Mouse (Mus musculus): ENCODE results near the gene Zfp819. TPM values are rescaled to one million over a fixed set of nuclear protein-coding genes. Genes with fewer than 3 reads are reported as not detected.

Zfp819 gene
- polyA plus RNA-seq (2012; ENCODE audit: insufficient read depth, insufficient read length, missing spikeins) = not detected in 2 replicates

- no peak for TF ChIP-seq POLR2A (IDR thresholded peaks at IDR 0.05; ENCODE audit: borderline replicate concordance, low read depth, low read length)
- no peak for TF ChIP-seq CTCF (IDR thresholded peaks at IDR 0.05; ENCODE audit: low read depth, low read length)
- Histone ChIP-seq H3K4me1 (ENCODE audit: control insufficient read depth, insufficient read depth, low read length) (peaks cover 27% of the 10 kb centered on the region), H3K27ac (ENCODE audit: insufficient read depth, low read depth, low read length) (no peak within 1 kb of the TSS), H3K4me3 (ENCODE audit: insufficient read depth, low read length) (peak within 1 kb of the TSS; percentile 21)
These were observed at the start of gene Zfp819 for GRCm38 (mm10) chr7:43606896-43607742. Gene Zfp819 (plus strand): TSS chr7:43607169.

- Histone ChIP-seq H3K4me1 (ENCODE audit: control insufficient read depth, insufficient read depth, low read length) (peaks cover 20% of the 10 kb centered on the region), H3K4me3 (ENCODE audit: insufficient read depth, low read length) (peak within 1 kb of the TSS; percentile 78), H3K27ac (ENCODE audit: insufficient read depth, low read depth, low read length) (peak within 1 kb of the TSS; percentile 91)
- TF ChIP-seq CTCF (IDR thresholded peaks at IDR 0.05; ENCODE audit: low read depth, low read length) (no peak), POLR2A (IDR thresholded peaks at IDR 0.05; ENCODE audit: borderline replicate concordance, low read depth, low read length) (no peak)
These were observed 44.8 kb upstream of the Zfp819 start, which contains the start of gene Zfp658 for GRCm38 (mm10) chr7:43562006-43562633. Gene Zfp658 (plus strand): TSS chr7:43562256.

GRCm38 (mm10) chr7:43562651-43563070, 44.3 kb upstream of the Zfp819 start:
- TF ChIP-seq CTCF (IDR thresholded peaks at IDR 0.05; ENCODE audit: low read depth, low read length) (no peak), POLR2A (IDR thresholded peaks at IDR 0.05; ENCODE audit: borderline replicate concordance, low read depth, low read length) (no peak)
- peak overlapping the region; percentile 91 for H3K27ac ChIP-seq (ENCODE audit: insufficient read depth, low read depth, low read length)

GRCm38 (mm10) chr7:43563300-43563699, 43.7 kb upstream of the Zfp819 start:
- H3K4me3 ChIP-seq (ENCODE audit: insufficient read depth, low read length) = peak overlapping the region; percentile 78
- no peak for TF ChIP-seq POLR2A (IDR thresholded peaks at IDR 0.05; ENCODE audit: borderline replicate concordance, low read depth, low read length)
- no peak for TF ChIP-seq CTCF (IDR thresholded peaks at IDR 0.05; ENCODE audit: low read depth, low read length)
- H3K27ac ChIP-seq (ENCODE audit: insufficient read depth, low read depth, low read length) = peak overlapping the region; percentile 91
- peaks cover 20% of the 10 kb centered on the region for H3K4me1 ChIP-seq (ENCODE audit: control insufficient read depth, insufficient read depth, low read length)

More at GRCm38 (mm10) chr7:43562651-43563070, 44.3 kb upstream of the Zfp819 start:
- H3K4me1 ChIP-seq (ENCODE audit: control insufficient read depth, insufficient read depth, low read length) = peaks cover 20% of the 10 kb centered on the region
- H3K4me3 ChIP-seq (ENCODE audit: insufficient read depth, low read length) = peak overlapping the region; percentile 78

GRCm38 (mm10) chr7:43571216-43571615, 35.8 kb upstream of the Zfp819 start:
- Histone ChIP-seq H3K4me3 (ENCODE audit: insufficient read depth, low read length) (no peak overlapping the region), H3K4me1 (ENCODE audit: control insufficient read depth, insufficient read depth, low read length) (peaks cover 3% of the 10 kb centered on the region; the same call in 1 of the 2 replicates), H3K27ac (ENCODE audit: insufficient read depth, low read depth, low read length) (no peak overlapping the region; the same call in 1 of the 2 replicates)
- TF ChIP-seq POLR2A (IDR thresholded peaks at IDR 0.05; ENCODE audit: borderline replicate concordance, low read depth, low read length) (no peak), CTCF (IDR thresholded peaks at IDR 0.05; ENCODE audit: low read depth, low read length) (no peak)

DNA sequence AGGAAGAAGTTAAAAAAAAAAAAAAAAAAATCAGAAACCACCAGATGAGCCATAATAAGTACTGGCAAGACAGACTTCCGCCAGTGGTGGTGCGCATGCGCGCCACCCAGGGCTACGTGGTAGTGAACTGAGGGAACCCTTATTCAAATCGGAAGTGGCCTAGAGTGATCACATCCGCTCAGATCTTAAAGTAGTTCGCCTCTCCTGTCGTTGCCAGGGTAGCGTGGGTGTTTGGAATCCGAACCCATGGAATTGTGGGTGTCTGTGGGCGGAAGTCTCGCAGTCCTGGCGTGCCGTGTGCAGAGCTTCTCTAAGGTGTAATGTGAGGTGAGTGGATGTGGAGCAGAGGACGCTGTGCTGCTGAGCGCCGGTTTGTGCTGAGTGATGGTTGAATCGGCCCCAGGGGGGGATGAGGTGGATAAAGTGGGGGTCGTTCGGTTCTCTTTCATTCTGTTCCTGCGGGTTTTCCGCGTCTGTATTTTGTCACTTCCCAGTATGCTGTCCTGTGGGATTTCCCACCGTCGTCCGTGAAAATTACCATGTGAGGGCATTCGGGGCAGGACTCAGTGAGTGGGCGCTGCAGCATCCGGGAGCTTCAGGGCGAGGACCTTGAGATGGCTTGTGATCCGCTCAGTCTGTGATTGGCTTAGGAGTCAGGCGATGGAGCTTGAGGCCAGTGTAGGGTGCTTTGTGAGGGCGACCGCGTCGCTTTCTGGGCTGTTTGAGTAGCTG, 27.4 kb upstream of the Zfp819 start, which contains the start of gene Zfp719:
Gene Zfp719, plus strand, starts transcription at position 171 of the 732 bp plus-strand sequence.
- peak within 1 kb of the TSS; percentile 71 for H3K4me3 ChIP-seq (ENCODE audit: insufficient read depth, low read length)
- TF ChIP-seq POLR2A (IDR thresholded peaks at IDR 0.05; ENCODE audit: borderline replicate concordance, low read depth, low read length) (peak; percentile 32; the same call in 1 of the 2 replicates), CTCF (IDR thresholded peaks at IDR 0.05; ENCODE audit: low read depth, low read length) (no peak)
- peaks cover 12% of the 10 kb centered on the region for H3K4me1 ChIP-seq (ENCODE audit: control insufficient read depth, insufficient read depth, low read length)
- H3K27ac ChIP-seq (ENCODE audit: insufficient read depth, low read depth, low read length) = peak within 1 kb of the TSS; percentile 68

DNA sequence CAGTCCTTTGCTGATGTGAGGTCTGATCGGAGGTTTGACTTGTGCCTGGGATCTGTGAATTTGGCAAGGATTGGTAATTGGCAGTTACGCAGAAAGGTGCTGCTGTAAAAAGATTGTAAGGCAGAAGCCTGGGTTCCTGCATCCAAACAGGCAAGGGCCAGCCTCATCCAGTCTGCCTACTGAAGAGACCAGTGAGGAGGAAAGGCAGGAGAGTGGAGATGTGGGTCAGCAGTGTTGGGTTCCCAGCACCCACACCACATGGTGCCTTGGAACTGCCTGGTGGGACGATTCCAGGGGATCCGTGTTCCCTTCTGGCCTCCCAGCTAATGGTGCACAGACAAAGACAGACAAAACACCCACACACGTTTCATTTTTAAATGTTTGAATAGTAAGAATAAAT, 26.4 kb upstream of the Zfp819 start:
- Histone ChIP-seq H3K4me3 (ENCODE audit: insufficient read depth, low read length) (peak overlapping the region; percentile 71), H3K4me1 (ENCODE audit: control insufficient read depth, insufficient read depth, low read length) (peaks cover 12% of the 10 kb centered on the region), H3K27ac (ENCODE audit: insufficient read depth, low read depth, low read length) (no peak overlapping the region)
- TF ChIP-seq POLR2A (IDR thresholded peaks at IDR 0.05; ENCODE audit: borderline replicate concordance, low read depth, low read length) = no peak
- no peak for TF ChIP-seq CTCF (IDR thresholded peaks at IDR 0.05; ENCODE audit: low read depth, low read length)

GRCm38 (mm10) chr7:43584790-43585189, 22.2 kb upstream of the Zfp819 start:
- no peak for TF ChIP-seq POLR2A (IDR thresholded peaks at IDR 0.05; ENCODE audit: borderline replicate concordance, low read depth, low read length)

GRCm38 (mm10) chr7:43601884-43602283, 5.1 kb upstream of the Zfp819 start:
- Histone ChIP-seq H3K4me1 (ENCODE audit: control insufficient read depth, insufficient read depth, low read length) (peaks cover 10% of the 10 kb centered on the region), H3K27ac (ENCODE audit: insufficient read depth, low read depth, low read length) (no peak overlapping the region), H3K4me3 (ENCODE audit: insufficient read depth, low read length) (no peak overlapping the region)
- TF ChIP-seq CTCF (IDR thresholded peaks at IDR 0.05; ENCODE audit: low read depth, low read length) = no peak
- TF ChIP-seq POLR2A (IDR thresholded peaks at IDR 0.05; ENCODE audit: borderline replicate concordance, low read depth, low read length) = no peak

More at GRCm38 (mm10) chr7:43584790-43585189, 22.2 kb upstream of the Zfp819 start:
- Histone ChIP-seq H3K27ac (ENCODE audit: insufficient read depth, low read depth, low read length) (no peak overlapping the region), H3K4me3 (ENCODE audit: insufficient read depth, low read length) (no peak overlapping the region), H3K4me1 (ENCODE audit: control insufficient read depth, insufficient read depth, low read length) (peaks cover 10% of the 10 kb centered on the region)
